Mouse (Mus musculus) regulatory T cell (primary cell): ENCODE results near the gene Hcar2.

ENCODE experiments used
- in situ Hi-C: fragments of 300-600 bp; cut with MboI, MseI; formaldehyde crosslinking; loops from one replicate; pipeline ENCODE4 v1.15.1; 2025; ENCODE audit warnings: high pct_unique_total_duplicates

The Hcar2 gene

GRCm38 (mm10) chr5:123862374-123863350 lies 2.6 kb downstream of the Hcar2 start:
- in situ Hi-C loops, result loop anchor here (10.0 kb wide), 1 partner anchor 872 kb away; no protein-coding TSS in a partner anchor

GRCm38 (mm10) chr5:123858798-123859197 lies 6.5 kb downstream of the Hcar2 start:
- in situ Hi-C loops, result no loop called here

- in situ Hi-C loops, result no loop called here
Observed at GRCm38 (mm10) chr5:123854511-123854910, 10.8 kb downstream of the Hcar2 start.

GRCm38 (mm10) chr5:123853877-123854504 lies 11.3 kb downstream of the Hcar2 start:
- in situ Hi-C loops, result no loop called here

GRCm38 (mm10) chr5:123851398-123851797 lies 13.9 kb downstream of the Hcar2 start:
- in situ Hi-C loops, result no loop called here

GRCm38 (mm10) chr5:123844316-123844715 lies 21.0 kb downstream of the Hcar2 start:
- in situ Hi-C loops, result no loop called here

GRCm38 (mm10) chr5:123843816-123844215 lies 21.5 kb downstream of the Hcar2 start:
- in situ Hi-C loops, result no loop called here

- in situ Hi-C loops, result no loop called here
Observed at GRCm38 (mm10) chr5:123842935-123843282, 22.4 kb downstream of the Hcar2 start.

GRCm38 (mm10) chr5:123842221-123842934 lies 22.9 kb downstream of the Hcar2 start:
- in situ Hi-C loops, result no loop called here

- in situ Hi-C loops, result loop anchor here (5.0 kb wide), 1 partner anchor 65 kb away; no protein-coding TSS in a partner anchor
Observed at GRCm38 (mm10) chr5:123837371-123837770, 27.9 kb downstream of the Hcar2 start.

GRCm38 (mm10) chr5:123834836-123835235 lies 30.5 kb downstream of the Hcar2 start:
- in situ Hi-C loops, result loop anchor here (5.0 kb wide), 1 partner anchor 67 kb away; no protein-coding TSS in a partner anchor

- in situ Hi-C loops, result no loop called here
Observed at GRCm38 (mm10) chr5:123832309-123832708, 33.0 kb downstream of the Hcar2 start.

GRCm38 (mm10) chr5:123827659-123828091 lies 37.6 kb downstream of the Hcar2 start:
- in situ Hi-C loops, result no loop called here

GRCm38 (mm10) chr5:123822706-123823105 lies 42.6 kb downstream of the Hcar2 start:
- in situ Hi-C loops, result no loop called here

GRCm38 (mm10) chr5:123821264-123821571 lies 44.1 kb downstream of the Hcar2 start:
- in situ Hi-C loops, result no loop called here

- in situ Hi-C loops, result no loop called here
Observed at GRCm38 (mm10) chr5:123820501-123821263, 44.6 kb downstream of the Hcar2 start.

- in situ Hi-C loops, result no loop called here
Observed at GRCm38 (mm10) chr5:123818941-123819577, 46.2 kb downstream of the Hcar2 start.

GRCm38 (mm10) chr5:123816891-123817290 lies 48.4 kb downstream of the Hcar2 start:
- in situ Hi-C loops, result no loop called here
